Mouse (Mus musculus) MN1 (cell line): ENCODE measurements around the gene Hexim2.

Source experiments
- DNase-seq: peaks from one replicate; pipeline ENCODE4 v3.0.0-alpha.2; 2016; ENCODE audit warnings: low spot score

The Hexim2 gene

GRCm38 (mm10) chr11:103131701-103132575 is at the start of gene Hexim2:
Gene Hexim2 (plus strand): TSS chr11:103132429.
- DNase-seq = peak; percentile 62

GRCm38 (mm10) chr11:103093306-103093705 is 38.9 kb upstream of the Hexim2 start:
- DNase-seq = no peak

- peak; percentile 85 for DNase-seq
Measured at GRCm38 (mm10) chr11:103093862-103094833, 38.1 kb upstream of the Hexim2 start.

GRCm38 (mm10) chr11:103095107-103095670 is 37.0 kb upstream of the Hexim2 start:
- no peak for DNase-seq

GRCm38 (mm10) chr11:103095801-103096200 is 36.4 kb upstream of the Hexim2 start:
- no peak for DNase-seq

GRCm38 (mm10) chr11:103096979-103097894 is 35.0 kb upstream of the Hexim2 start:
- no peak for DNase-seq

- DNase-seq = no peak
Measured at GRCm38 (mm10) chr11:103098531-103099190, 33.6 kb upstream of the Hexim2 start.

GRCm38 (mm10) chr11:103099352-103099940 is 32.8 kb upstream of the Hexim2 start:
- no peak for DNase-seq

GRCm38 (mm10) chr11:103100361-103100760 is 31.9 kb upstream of the Hexim2 start:
- no peak for DNase-seq

GRCm38 (mm10) chr11:103101481-103101865 is 30.8 kb upstream of the Hexim2 start, which contains the start of the genes Plcd3 and Acbd4:
Gene Plcd3 (minus strand): TSS chr11:103101658.
Gene Acbd4 (plus strand): TSS chr11:103101682.
- peak; percentile 86 for DNase-seq

- peak; percentile 68 for DNase-seq
Measured at GRCm38 (mm10) chr11:103101866-103102501, 30.2 kb upstream of the Hexim2 start.

- peak; percentile 97 for DNase-seq
Measured at GRCm38 (mm10) chr11:103102725-103103349, 29.4 kb upstream of the Hexim2 start.

- DNase-seq = no peak
Measured at GRCm38 (mm10) chr11:103103621-103104020, 28.6 kb upstream of the Hexim2 start.

- no peak for DNase-seq
Measured at GRCm38 (mm10) chr11:103104469-103104868, 27.8 kb upstream of the Hexim2 start.

- no peak for DNase-seq
Measured at GRCm38 (mm10) chr11:103105180-103105725, 27.0 kb upstream of the Hexim2 start.

GRCm38 (mm10) chr11:103105810-103106209 is 26.4 kb upstream of the Hexim2 start:
- no peak for DNase-seq

GRCm38 (mm10) chr11:103106386-103106785 is 25.8 kb upstream of the Hexim2 start:
- DNase-seq = no peak

GRCm38 (mm10) chr11:103111301-103111700 is 20.9 kb upstream of the Hexim2 start:
- DNase-seq = no peak
